Mouse (Mus musculus) bone marrow, adult 2 months (tissue): ENCODE measurements around the gene Zfr2. TPM values are rescaled to one million over a fixed set of nuclear protein-coding genes. Genes with fewer than 3 reads are reported as not detected.

ENCODE experiments used
- H3K27ac ChIP-seq: fragments of 200-500 bp; 2 replicates; pipeline ENCODE4 v1.5.1; 2012; ENCODE audit warnings: low read depth, mild to moderate bottlenecking, control low read depth, inconsistent platforms, low read length; ENCODE audit not compliant: control insufficient read depth, poor library complexity, insufficient read depth
- H3K4me1 ChIP-seq: fragments of 200-500 bp; 2 replicates; pipeline ENCODE4 v1.6.1; 2011; ENCODE audit warnings: low read length; ENCODE audit not compliant: control insufficient read depth, insufficient read depth
- H3K4me3 ChIP-seq: fragments of 200-500 bp; replicated peaks from 2 replicates; pipeline ENCODE3; 2011; ENCODE audit warnings: mild to moderate bottlenecking, low read depth, low read length, control low read depth; ENCODE audit not compliant: control insufficient read depth
- CTCF ChIP-seq: fragments of 200-500 bp; IDR thresholded peaks from 2 replicates; pipeline ENCODE4 v1.5.1; 2011; ENCODE audit warnings: low read length, control low read depth; ENCODE audit not compliant: control insufficient read depth, insufficient read depth
- POLR2A ChIP-seq: fragments of 200-500 bp; IDR thresholded peaks from 2 replicates; pipeline ENCODE4 v1.6.1; 2011; ENCODE audit warnings: low read depth, mild to moderate bottlenecking, control low read depth, low read length, borderline replicate concordance; ENCODE audit not compliant: control insufficient read depth
- WGBS: fragments of 180-500 bp; shearing (Covaris S2); methylation state at CpG from one replicate; pipeline ENCODE4 v1.1.7; 2018; 5-methylcytosine and 5-hydroxymethylcytosine counted together
- polyA plus RNA-seq: library from polyadenylated mRNA; stranded (reverse); fragments of >200 nt; gene quantifications from 2 replicates; pipeline ENCODE4 v1.2.4, GENCODE M21; 2011; ENCODE audit warnings: low replicate concordance; ENCODE audit not compliant: missing spikeins, insufficient read depth, insufficient read length

Gene Zfr2
- polyA plus RNA-seq, 1 experiment: 2.5 TPM

GRCm38 (mm10) chr10:81298369-81299100 is 65.6 kb downstream of the Zfr2 start:
- 29% methylated on average over 17 of the region's 17 CpGs for WGBS
- 0 out of 2 replicates have a peak, but pooled peaks have one; percentile 28 for TF ChIP-seq POLR2A
- no peak for TF ChIP-seq CTCF
- peaks cover 44% of the 10 kb centered on the region for H3K4me1 ChIP-seq
- peak overlapping the region; percentile 93 for H3K27ac ChIP-seq
- H3K4me3 ChIP-seq: peak overlapping the region; percentile 19

GRCm38 (mm10) chr10:81299585-81300351 is 66.8 kb downstream of the Zfr2 start:
- Histone ChIP-seq H3K4me1 (peaks cover 45% of the 10 kb centered on the region), H3K27ac (peak overlapping the region; percentile 93), H3K4me3 (no peak overlapping the region)
- 65% methylated on average over 14 of the region's 14 CpGs for WGBS
- TF ChIP-seq POLR2A (no peak), CTCF (no peak)

- Histone ChIP-seq H3K4me3 (no peak overlapping the region), H3K27ac (peak overlapping the region; percentile 93; the same call in 1 of the 2 replicates), H3K4me1 (peaks cover 43% of the 10 kb centered on the region)
- 87% methylated on average over 9 of the region's 9 CpGs for WGBS
- TF ChIP-seq POLR2A (no peak), CTCF (no peak)
These were observed 67.5 kb downstream of the Zfr2 start for GRCm38 (mm10) chr10:81300352-81300907.

- H3K4me1 ChIP-seq: peaks cover 37% of the 10 kb centered on the region
- H3K27ac ChIP-seq: no peak overlapping the region
- no peak overlapping the region for H3K4me3 ChIP-seq
- TF ChIP-seq POLR2A (no peak), CTCF (no peak)
- 73% methylated on average over 9 of the region's 9 CpGs for WGBS
These were observed 68.4 kb downstream of the Zfr2 start for GRCm38 (mm10) chr10:81301321-81301720.

Other genes with a start within 250 kb of the Zfr2 start
- gene Gng7, start 218.2 kb upstream of the Zfr2 start, polyA plus RNA-seq: not detected in 2 replicates
- not detected in 2 replicates for gene Diras1, start 207.5 kb upstream of the Zfr2 start, polyA plus RNA-seq
- gene Slc39a3, start 195.7 kb upstream of the Zfr2 start, polyA plus RNA-seq: 3.7 and 3.9 TPM in 2 replicates
- gene Sgta, start 173.0 kb upstream of the Zfr2 start, polyA plus RNA-seq: 26.2 and 52.3 TPM in 2 replicates
- 10.3 and 16.7 TPM in 2 replicates for gene Thop1, start 163.1 kb upstream of the Zfr2 start, polyA plus RNA-seq
- gene Creb3l3, start 134.3 kb upstream of the Zfr2 start, polyA plus RNA-seq: 0.87 TPM in 1 of 2 replicates, not detected in the other
- gene Map2k2, start 127.2 kb upstream of the Zfr2 start, polyA plus RNA-seq: 57.6 and 108 TPM in 2 replicates
- 28.2 and 31.0 TPM in 2 replicates for gene Zbtb7a, start 97.9 kb upstream of the Zfr2 start, polyA plus RNA-seq
- gene Pias4, start 65.2 kb upstream of the Zfr2 start, polyA plus RNA-seq: 11.1 and 29.0 TPM in 2 replicates
- gene Eef2, start 56.5 kb upstream of the Zfr2 start, polyA plus RNA-seq: 347 and 468 TPM in 2 replicates
- gene Dapk3, start 50.1 kb upstream of the Zfr2 start, polyA plus RNA-seq: 7.2 and 23.2 TPM in 2 replicates
- gene 4930442H23Rik, start 49.3 kb upstream of the Zfr2 start, polyA plus RNA-seq: not detected in 2 replicates
- not detected in 2 replicates for gene Nmrk2, start 31.1 kb upstream of the Zfr2 start, polyA plus RNA-seq
- gene Atcay, start 2.3 kb upstream of the Zfr2 start, polyA plus RNA-seq: not detected in 2 replicates
- gene Matk, start 19.8 kb downstream of the Zfr2 start, polyA plus RNA-seq: 11.9 and 18.9 TPM in 2 replicates
- gene Mrpl54, start 33.8 kb downstream of the Zfr2 start, polyA plus RNA-seq: 34.4 and 75.4 TPM in 2 replicates
- 14.6 and 32.8 TPM in 2 replicates for gene Apba3, start 33.8 kb downstream of the Zfr2 start, polyA plus RNA-seq
- gene Tjp3, start 58.4 kb downstream of the Zfr2 start, polyA plus RNA-seq: 3.0 and 3.4 TPM in 2 replicates
- 31.2 and 62.2 TPM in 2 replicates for gene Pip5k1c, start 59.8 kb downstream of the Zfr2 start, polyA plus RNA-seq
- 24.0 and 36.6 TPM in 2 replicates for gene Cactin, start 87.9 kb downstream of the Zfr2 start, polyA plus RNA-seq
- gene Tbxa2r, start 95.6 kb downstream of the Zfr2 start, polyA plus RNA-seq: 3.3 and 7.9 TPM in 2 replicates
- not detected in 2 replicates for gene Gipc3, start 110.1 kb downstream of the Zfr2 start, polyA plus RNA-seq
- gene Hmg20b, start 117.3 kb downstream of the Zfr2 start, polyA plus RNA-seq: 56.9 and 60.7 TPM in 2 replicates
- 11.0 and 14.3 TPM in 2 replicates for gene Mfsd12, start 124.3 kb downstream of the Zfr2 start, polyA plus RNA-seq
- gene 4930404N11Rik, start 132.7 kb downstream of the Zfr2 start, polyA plus RNA-seq: 4.5 and 12.3 TPM in 2 replicates
- 126 and 131 TPM in 2 replicates for gene Fzr1, start 145.4 kb downstream of the Zfr2 start, polyA plus RNA-seq
- 14.6 and 23.0 TPM in 2 replicates for gene Dohh, start 151.3 kb downstream of the Zfr2 start, polyA plus RNA-seq
- 3.4 and 4.3 TPM in 2 replicates for gene Gm48551, start 151.3 kb downstream of the Zfr2 start, polyA plus RNA-seq
- gene Gm48552, start 155.8 kb downstream of the Zfr2 start, polyA plus RNA-seq: not detected in 2 replicates
- 7.9 and 18.0 TPM in 2 replicates for gene Smim24, start 159.9 kb downstream of the Zfr2 start, polyA plus RNA-seq
- gene Nfic, start 222.5 kb downstream of the Zfr2 start, polyA plus RNA-seq: 5.1 and 14.5 TPM in 2 replicates
- 0.72 TPM in 1 of 2 replicates, not detected in the other for gene Celf5, start 249.6 kb downstream of the Zfr2 start, polyA plus RNA-seq